Mouse (Mus musculus): ENCODE results near the gene Lnp1. TPM values are rescaled to one million over a fixed set of nuclear protein-coding genes. Genes with fewer than 3 reads are reported as not detected.

Lnp1 gene
- total and polyA plus RNA-seq, 2 experiments from 2014 or later, result not detected

DNA sequence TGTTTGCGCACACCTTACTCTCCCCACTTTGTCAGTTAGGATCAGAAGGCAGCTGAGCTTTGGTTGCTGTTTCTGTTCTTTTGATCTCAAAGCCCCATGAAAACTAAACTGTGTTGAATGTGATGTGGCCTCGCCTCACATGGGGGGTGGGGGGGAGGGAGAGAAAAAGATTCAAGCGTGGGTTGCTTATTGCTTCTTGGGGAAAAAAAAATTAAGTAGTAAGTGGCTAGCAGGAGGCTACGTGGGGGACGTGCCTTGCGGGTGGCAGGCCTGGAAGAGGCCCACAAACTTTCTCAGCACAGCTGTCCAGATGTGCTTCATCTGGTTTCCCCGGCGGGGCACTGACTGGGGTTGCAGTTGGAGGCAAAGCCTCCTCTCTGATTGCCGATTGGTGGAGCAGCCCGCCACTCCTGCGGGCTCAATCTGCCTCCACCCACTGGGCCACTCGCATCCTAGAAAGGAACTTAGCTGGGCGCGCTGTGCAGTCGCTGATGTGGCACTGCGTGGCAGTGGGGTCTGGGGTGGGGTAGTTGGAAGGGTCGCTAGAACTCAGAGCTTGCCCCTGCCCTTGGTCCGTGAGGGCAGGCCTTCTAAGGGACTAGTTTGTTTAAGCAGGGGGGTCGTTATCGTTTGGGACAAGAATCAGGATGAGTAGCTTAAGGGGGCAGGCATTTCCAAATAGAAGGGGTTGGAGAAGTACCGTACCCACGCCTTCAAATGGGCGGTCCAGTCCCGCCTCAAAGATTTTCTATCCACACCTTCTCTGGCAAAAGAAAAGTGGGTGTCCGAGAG, 41.8 kb downstream of the Lnp1 start, which contains the start of gene Tmem45a:
Gene Tmem45a (minus strand): TSS at position 343 of the 792 bp plus-strand sequence.
- no peak for TF ChIP-seq EP300 (IDR thresholded peaks at IDR 0.05; ENCODE audit: low read depth)
- TF ChIP-seq CTCF (IDR thresholded peaks at IDR 0.05; ENCODE audit: low read depth), result no peak
- Histone ChIP-seq H3K4me2 (ENCODE audit: low read depth, low read length) (peak within 1 kb of the TSS; percentile 73), H3K4me3 (ENCODE audit: low read depth, low read length) (peak within 1 kb of the TSS; percentile 54), H3K4me1 (ENCODE audit: control insufficient read depth, insufficient read depth) (no peaks in the 10 kb centered on the region), H3K9me3 (replicated peaks; ENCODE audit: control insufficient read depth, low read length) (no peaks in the 10 kb centered on the region), H3K27me3 (ENCODE audit: control insufficient read depth, insufficient read depth, low read length) (no peaks in the 10 kb centered on the region), H3K27ac (ENCODE audit: low read depth) (peak within 1 kb of the TSS; percentile 44; the same call in 1 of the 2 replicates), H3K9ac (replicated peaks; ENCODE audit: low read depth, low read length) (no peak within 1 kb of the TSS; the same call in 1 of the 2 replicates), H3K36me3 (replicated peaks; ENCODE audit: control insufficient read depth, insufficient read depth, low read length) (no peaks in the 10 kb centered on the region)
- ATAC-seq (ENCODE audit: insufficient read depth, low read depth) (peak; percentile 96), DNase-seq (ENCODE audit: low spot score) (peak; percentile 79)
- 5% methylated on average over 25 of the region's 25 CpGs for WGBS

- no peaks in the 10 kb centered on the region for H3K4me1 ChIP-seq (ENCODE audit: control insufficient read depth, insufficient read depth)
- ATAC-seq (ENCODE audit: insufficient read depth, low read depth) (no peak), DNase-seq (ENCODE audit: low spot score) (no peak)
- H3K27ac ChIP-seq (ENCODE audit: low read depth), result no peak overlapping the region
- no peaks in the 10 kb centered on the region for H3K36me3 ChIP-seq (replicated peaks; ENCODE audit: control insufficient read depth, insufficient read depth, low read length)
- no peaks in the 10 kb centered on the region for H3K9me3 ChIP-seq (replicated peaks; ENCODE audit: control insufficient read depth, low read length)
- WGBS, result 83% methylated on average over 6 of the region's 6 CpGs
- peak overlapping the region; percentile 27 for H3K4me2 ChIP-seq (ENCODE audit: low read depth, low read length)
- H3K9ac ChIP-seq (replicated peaks; ENCODE audit: low read depth, low read length), result no peak overlapping the region
- no peaks in the 10 kb centered on the region for H3K27me3 ChIP-seq (ENCODE audit: control insufficient read depth, insufficient read depth, low read length)
- no peak for TF ChIP-seq CTCF (IDR thresholded peaks at IDR 0.05; ENCODE audit: low read depth)
- TF ChIP-seq EP300 (IDR thresholded peaks at IDR 0.05; ENCODE audit: low read depth), result no peak
- 0 out of 2 replicates have a peak overlapping the region, but pooled peaks have one; percentile 11 for H3K4me3 ChIP-seq (ENCODE audit: low read depth, low read length)
Measured at GRCm38 (mm10) chr16:56884811-56885210, 43.0 kb downstream of the Lnp1 start.

DNA sequence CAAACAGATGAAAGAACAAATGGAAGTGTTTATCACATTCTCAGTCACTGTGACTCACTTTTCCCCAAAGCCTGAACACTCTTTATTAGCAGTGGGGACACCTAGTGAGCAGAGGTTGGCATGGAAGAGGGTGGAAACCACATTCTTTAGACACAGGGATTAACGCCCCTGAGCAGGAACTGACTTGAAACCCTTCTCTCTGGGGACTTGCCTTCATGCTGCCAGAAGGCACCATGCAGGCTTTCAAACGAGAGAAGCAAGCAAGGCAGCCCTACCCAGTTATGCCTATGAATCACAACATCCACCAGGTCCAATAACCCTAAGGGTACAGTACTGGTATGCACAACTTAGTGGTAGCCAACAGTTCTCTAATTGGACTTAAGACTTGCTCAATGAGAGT, 54.5 kb downstream of the Lnp1 start:
- no peaks in the 10 kb centered on the region for H3K4me1 ChIP-seq (ENCODE audit: control insufficient read depth, insufficient read depth)
- no peaks in the 10 kb centered on the region for H3K9me3 ChIP-seq (replicated peaks; ENCODE audit: control insufficient read depth, low read length)
- no peak overlapping the region for H3K4me3 ChIP-seq (ENCODE audit: low read depth, low read length)
- 20% methylated on average over 2 of the region's 2 CpGs for WGBS
- no peak for TF ChIP-seq EP300 (IDR thresholded peaks at IDR 0.05; ENCODE audit: low read depth)
- TF ChIP-seq CTCF (IDR thresholded peaks at IDR 0.05; ENCODE audit: low read depth), result no peak
- no peak overlapping the region for H3K4me2 ChIP-seq (ENCODE audit: low read depth, low read length)
- no peak overlapping the region for H3K9ac ChIP-seq (replicated peaks; ENCODE audit: low read depth, low read length)
- ATAC-seq (ENCODE audit: insufficient read depth, low read depth) (no peak), DNase-seq (ENCODE audit: low spot score) (no peak)
- H3K27me3 ChIP-seq (ENCODE audit: control insufficient read depth, insufficient read depth, low read length), result no peaks in the 10 kb centered on the region
- H3K36me3 ChIP-seq (replicated peaks; ENCODE audit: control insufficient read depth, insufficient read depth, low read length), result no peaks in the 10 kb centered on the region
- no peak overlapping the region for H3K27ac ChIP-seq (ENCODE audit: low read depth)

DNA sequence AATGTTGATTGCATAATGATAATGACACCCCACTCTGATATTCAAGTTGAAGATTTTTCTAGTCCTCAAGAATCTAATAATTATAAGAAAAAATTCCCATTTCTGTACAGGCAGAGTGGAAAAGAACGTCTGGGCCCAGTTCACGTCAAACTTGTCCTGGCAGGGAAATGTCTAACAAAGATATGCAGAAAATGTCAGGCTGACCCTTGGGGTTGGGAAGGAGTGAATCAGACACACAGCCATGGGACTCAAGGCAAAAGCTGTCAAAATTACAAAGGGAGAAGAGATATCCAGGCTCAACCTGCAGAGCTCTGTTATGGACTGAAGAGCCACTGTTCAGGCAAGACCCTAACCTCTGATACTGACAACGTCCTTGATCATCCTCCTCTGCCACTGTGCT, 57.4 kb downstream of the Lnp1 start:
- Histone ChIP-seq H3K9ac (replicated peaks; ENCODE audit: low read depth, low read length) (no peak overlapping the region), H3K27me3 (ENCODE audit: control insufficient read depth, insufficient read depth, low read length) (no peaks in the 10 kb centered on the region), H3K27ac (ENCODE audit: low read depth) (no peak overlapping the region), H3K4me3 (ENCODE audit: low read depth, low read length) (no peak overlapping the region), H3K4me2 (ENCODE audit: low read depth, low read length) (no peak overlapping the region), H3K4me1 (ENCODE audit: control insufficient read depth, insufficient read depth) (no peaks in the 10 kb centered on the region), H3K36me3 (replicated peaks; ENCODE audit: control insufficient read depth, insufficient read depth, low read length) (no peaks in the 10 kb centered on the region), H3K9me3 (replicated peaks; ENCODE audit: control insufficient read depth, low read length) (no peaks in the 10 kb centered on the region)
- ATAC-seq (ENCODE audit: insufficient read depth, low read depth), result no peak
- DNase-seq (ENCODE audit: low spot score), result no peak
- WGBS, result 47% methylated on average over 3 of the region's 3 CpGs
- no peak for TF ChIP-seq CTCF (IDR thresholded peaks at IDR 0.05; ENCODE audit: low read depth)
- no peak for TF ChIP-seq EP300 (IDR thresholded peaks at IDR 0.05; ENCODE audit: low read depth)

- H3K4me1 ChIP-seq (ENCODE audit: control insufficient read depth, insufficient read depth), result no peaks in the 10 kb centered on the region
- TF ChIP-seq CTCF (IDR thresholded peaks at IDR 0.05; ENCODE audit: low read depth) (no peak), EP300 (IDR thresholded peaks at IDR 0.05; ENCODE audit: low read depth) (no peak)
- no peak overlapping the region for H3K4me3 ChIP-seq (ENCODE audit: low read depth, low read length)
- ATAC-seq (ENCODE audit: insufficient read depth, low read depth), result no peak
- no peak overlapping the region for H3K4me2 ChIP-seq (ENCODE audit: low read depth, low read length)
- H3K27ac ChIP-seq (ENCODE audit: low read depth), result no peak overlapping the region
- DNase-seq (ENCODE audit: low spot score), result no peak
- no peaks in the 10 kb centered on the region for H3K9me3 ChIP-seq (replicated peaks; ENCODE audit: control insufficient read depth, low read length)
- WGBS, result 73% methylated on average over 5 of the region's 5 CpGs
- no peaks in the 10 kb centered on the region for H3K36me3 ChIP-seq (replicated peaks; ENCODE audit: control insufficient read depth, insufficient read depth, low read length)
- H3K27me3 ChIP-seq (ENCODE audit: control insufficient read depth, insufficient read depth, low read length), result no peaks in the 10 kb centered on the region
- no peak overlapping the region for H3K9ac ChIP-seq (replicated peaks; ENCODE audit: low read depth, low read length)
Measured at GRCm38 (mm10) chr16:56868361-56868760, 59.5 kb downstream of the Lnp1 start.

All from heart, postnatal 0 days (tissue).